Mouse (Mus musculus): ENCODE measurements around the gene Ear10. TPM values are rescaled to one million over a fixed set of nuclear protein-coding genes. Genes with fewer than 3 reads are reported as not detected.

Ear10 gene
- not detected for polyA plus RNA-seq (2014; fragmentation: Illumina TruSeq; extraction: RNeasy Lipid Tissue Mini Kit (QIAGEN cat#74804))

DNA sequence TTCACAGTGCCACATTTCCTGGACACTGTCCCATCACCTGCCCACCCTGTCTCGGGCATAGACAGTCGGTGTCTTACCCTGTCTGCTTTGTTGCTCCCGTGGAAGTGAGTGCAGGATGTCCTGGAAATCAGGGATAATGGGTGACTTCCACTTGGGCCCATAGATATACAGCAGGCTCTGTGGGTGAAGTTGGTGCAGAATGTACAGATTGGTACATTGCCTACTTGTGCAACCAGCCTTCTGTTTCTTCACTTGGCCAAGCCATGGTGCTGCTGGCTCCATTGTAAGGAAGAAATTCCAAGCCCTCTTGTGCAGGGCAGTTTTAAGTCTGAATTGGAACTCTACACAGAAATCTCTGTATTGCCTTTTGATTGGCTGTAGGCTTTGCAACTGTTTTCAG lies at the start of gene Ear10:
Gene Ear10, minus strand, starts transcription at position 101 of the 400 bp plus-strand sequence.

DNA sequence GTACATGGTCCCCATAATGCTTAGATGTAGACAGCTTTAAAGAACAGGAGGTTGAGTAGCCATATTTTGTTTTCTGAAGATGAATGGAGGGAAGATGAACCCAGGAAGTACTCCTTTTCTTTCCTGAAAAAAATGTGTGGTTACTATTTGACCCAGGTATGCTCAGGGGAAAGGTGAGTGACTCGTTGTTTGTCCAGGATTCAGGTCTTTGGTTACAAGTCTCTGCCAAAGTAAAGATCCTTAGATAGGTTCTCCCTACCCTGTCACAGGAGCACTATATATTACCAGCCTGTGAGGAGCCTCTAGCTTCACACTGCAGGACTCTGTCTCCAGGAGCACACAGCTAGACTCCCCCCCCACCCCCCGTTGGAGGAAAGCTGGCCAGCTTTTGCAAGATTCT lies 33.4 kb upstream of the Ear10 start, which contains the start of gene Ang5:
Gene Ang5, plus strand, starts transcription at position 301 of the 400 bp plus-strand sequence.

DNA sequence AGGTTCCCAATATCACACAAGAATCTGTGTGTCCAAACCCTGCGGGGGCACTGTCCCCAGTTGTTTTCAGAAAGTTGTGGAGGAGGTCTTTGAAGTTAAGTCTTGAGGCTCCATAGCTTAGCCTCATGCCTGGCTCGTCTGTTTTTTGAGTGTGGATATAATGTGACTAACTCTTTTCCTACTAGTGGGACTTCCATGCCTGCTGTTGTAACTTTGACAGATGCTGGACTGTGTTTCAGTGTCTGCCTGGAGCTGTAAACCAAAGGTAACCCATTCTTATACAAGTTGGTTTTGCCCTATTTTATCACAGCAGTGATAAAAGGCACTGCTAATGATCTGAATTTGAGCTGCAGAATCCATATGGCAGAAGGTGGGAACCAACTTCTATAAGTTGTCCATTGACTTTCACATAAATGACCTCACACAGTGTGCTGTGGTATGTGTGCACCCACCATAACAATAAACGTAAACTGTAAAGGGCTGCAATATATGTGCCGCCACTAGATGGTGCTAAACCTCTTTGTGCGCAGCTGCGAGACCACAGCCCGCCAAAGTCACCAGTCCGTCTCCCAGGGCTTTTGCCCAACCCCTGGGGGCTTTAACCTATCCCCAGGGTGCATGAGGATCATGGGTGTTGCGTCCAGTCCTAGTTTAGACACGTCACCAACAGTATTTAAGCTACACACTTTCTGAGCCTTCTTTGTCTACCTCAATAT lies 1.5 kb upstream of the Ear10 start, which contains the start of gene Gm8113:
Gene Gm8113, plus strand, starts transcription at position 703 of the 716 bp plus-strand sequence.

DNA sequence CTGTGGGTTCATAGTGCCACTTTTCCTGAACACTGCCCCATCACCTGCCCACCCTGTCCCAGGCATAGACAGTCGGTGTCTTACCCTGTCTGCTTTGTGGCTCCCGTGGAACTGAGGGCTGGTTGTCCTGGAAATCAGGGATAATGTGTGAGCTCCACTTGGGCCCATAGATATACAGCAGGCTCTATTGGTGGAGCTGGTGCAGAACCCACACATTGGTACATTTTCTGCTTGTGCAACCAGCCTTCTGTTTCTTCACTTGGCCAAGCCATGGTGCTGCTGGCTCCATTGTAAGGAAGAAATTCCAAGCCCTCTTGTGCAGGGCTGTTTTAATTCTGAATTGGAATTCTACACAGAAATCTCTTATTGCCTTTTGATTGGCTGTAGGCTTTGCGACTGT lies 47.9 kb downstream of the Ear10 start, which contains the start of gene Ear1:
Gene Ear1, minus strand, starts transcription at position 101 of the 400 bp plus-strand sequence.

Other genes starting within 250 kb of the Ear10 start
- not detected for gene Gm8165, start 246.4 kb downstream of the Ear10 start, polyA plus RNA-seq (2014; fragmentation: Illumina TruSeq; extraction: RNeasy Lipid Tissue Mini Kit (QIAGEN cat#74804))
- gene Gm7324, start 225.7 kb downstream of the Ear10 start, polyA plus RNA-seq (2014; fragmentation: Illumina TruSeq; extraction: RNeasy Lipid Tissue Mini Kit (QIAGEN cat#74804)) = 10.8 TPM
- gene Gm16506, start 196.1 kb downstream of the Ear10 start, polyA plus RNA-seq (2014; fragmentation: Illumina TruSeq; extraction: RNeasy Lipid Tissue Mini Kit (QIAGEN cat#74804)) = not detected
- gene Gm6526, start 175.7 kb downstream of the Ear10 start, polyA plus RNA-seq (2014; fragmentation: Illumina TruSeq; extraction: RNeasy Lipid Tissue Mini Kit (QIAGEN cat#74804)) = 0.48 TPM
- not detected for gene Gm8180, start 138.8 kb downstream of the Ear10 start, polyA plus RNA-seq (2014; fragmentation: Illumina TruSeq; extraction: RNeasy Lipid Tissue Mini Kit (QIAGEN cat#74804))
- not detected for gene Ear1, start 48.0 kb downstream of the Ear10 start, polyA plus RNA-seq (2014; fragmentation: Illumina TruSeq; extraction: RNeasy Lipid Tissue Mini Kit (QIAGEN cat#74804))
- gene Gm8113, start 1.8 kb upstream of the Ear10 start, polyA plus RNA-seq (2014; fragmentation: Illumina TruSeq; extraction: RNeasy Lipid Tissue Mini Kit (QIAGEN cat#74804)) = 8.0 TPM
- gene Ang5, start 33.5 kb upstream of the Ear10 start, polyA plus RNA-seq (2014; fragmentation: Illumina TruSeq; extraction: RNeasy Lipid Tissue Mini Kit (QIAGEN cat#74804)) = not detected
- gene Ang6, start 78.7 kb upstream of the Ear10 start, polyA plus RNA-seq (2014; fragmentation: Illumina TruSeq; extraction: RNeasy Lipid Tissue Mini Kit (QIAGEN cat#74804)) = not detected
- 25.5 TPM for gene Ear2, start 179.1 kb upstream of the Ear10 start, polyA plus RNA-seq (2014; fragmentation: Illumina TruSeq; extraction: RNeasy Lipid Tissue Mini Kit (QIAGEN cat#74804))
- not detected for gene Gm3327, start 200.3 kb upstream of the Ear10 start, polyA plus RNA-seq (2014; fragmentation: Illumina TruSeq; extraction: RNeasy Lipid Tissue Mini Kit (QIAGEN cat#74804))

All from ovary, adult 10 weeks (tissue).